Mouse (Mus musculus) adrenal gland (tissue): ENCODE results near the gene Ren1.

Source experiments
- intact Hi-C: fragments of 180-260 bp; cut with DNase I; formaldehyde crosslinking; loops from one replicate; pipeline ENCODE4 v1.15.1; 2025

Gene Ren1

DNA sequence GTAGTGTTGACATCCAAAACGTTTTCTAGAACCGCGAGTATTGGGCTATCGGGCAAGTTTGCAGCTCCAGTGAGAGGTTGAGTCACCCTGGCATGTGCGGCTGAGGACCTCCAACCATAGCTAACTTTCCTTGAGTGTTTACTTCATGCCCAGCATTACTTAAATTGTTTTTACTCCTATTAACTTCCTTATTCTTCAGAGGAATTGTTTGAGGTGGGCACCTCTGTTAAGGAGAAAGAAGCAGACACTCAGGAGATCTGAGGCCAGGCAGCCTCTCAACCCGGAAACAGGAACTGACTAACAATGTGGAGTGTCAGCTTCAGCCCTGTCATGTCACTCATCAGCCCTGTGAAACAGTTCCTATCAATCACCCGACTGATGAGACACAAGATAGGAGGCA lies 56.3 kb downstream of the Ren1 start:
- intact Hi-C loops: no loop called here

DNA sequence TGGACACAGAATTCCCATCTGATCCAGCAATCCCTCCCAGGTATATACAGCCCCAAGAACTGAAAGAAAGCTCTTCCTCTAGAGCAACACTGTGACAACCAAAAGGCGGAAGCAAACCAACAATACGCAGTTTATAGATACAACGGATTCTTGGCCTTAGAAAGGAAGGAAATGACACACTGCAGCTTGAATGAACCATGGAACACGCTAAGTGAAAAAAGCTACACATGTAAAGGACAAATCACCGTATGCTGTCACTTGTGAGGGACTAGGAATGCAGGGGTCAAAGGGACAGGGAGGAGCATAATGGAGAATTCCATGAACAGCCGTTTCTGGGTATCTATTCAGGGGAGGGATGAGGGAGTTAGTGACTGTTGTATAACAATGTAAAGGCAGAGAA lies 57.1 kb downstream of the Ren1 start:
- intact Hi-C loops: no loop called here

DNA sequence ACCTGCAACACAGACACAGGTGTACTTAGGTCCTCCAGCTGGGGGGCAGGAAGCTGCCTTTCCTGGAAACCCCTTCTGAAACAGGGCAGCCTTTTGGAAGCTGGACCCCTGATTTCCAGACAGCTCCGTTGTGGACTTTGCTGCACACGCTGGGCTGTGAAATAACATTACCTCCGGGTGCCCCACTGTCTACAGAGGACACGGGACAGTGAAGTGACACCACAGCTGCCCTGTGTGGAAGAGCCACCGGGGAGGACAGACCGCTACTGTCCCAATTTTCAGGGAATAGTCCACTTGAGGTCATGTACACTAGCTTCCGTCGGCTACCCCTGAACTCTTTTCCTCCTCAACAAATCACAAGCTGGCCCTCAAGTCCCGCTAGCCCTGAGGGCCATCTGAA lies 58.0 kb downstream of the Ren1 start:
- intact Hi-C loops: no loop called here

DNA sequence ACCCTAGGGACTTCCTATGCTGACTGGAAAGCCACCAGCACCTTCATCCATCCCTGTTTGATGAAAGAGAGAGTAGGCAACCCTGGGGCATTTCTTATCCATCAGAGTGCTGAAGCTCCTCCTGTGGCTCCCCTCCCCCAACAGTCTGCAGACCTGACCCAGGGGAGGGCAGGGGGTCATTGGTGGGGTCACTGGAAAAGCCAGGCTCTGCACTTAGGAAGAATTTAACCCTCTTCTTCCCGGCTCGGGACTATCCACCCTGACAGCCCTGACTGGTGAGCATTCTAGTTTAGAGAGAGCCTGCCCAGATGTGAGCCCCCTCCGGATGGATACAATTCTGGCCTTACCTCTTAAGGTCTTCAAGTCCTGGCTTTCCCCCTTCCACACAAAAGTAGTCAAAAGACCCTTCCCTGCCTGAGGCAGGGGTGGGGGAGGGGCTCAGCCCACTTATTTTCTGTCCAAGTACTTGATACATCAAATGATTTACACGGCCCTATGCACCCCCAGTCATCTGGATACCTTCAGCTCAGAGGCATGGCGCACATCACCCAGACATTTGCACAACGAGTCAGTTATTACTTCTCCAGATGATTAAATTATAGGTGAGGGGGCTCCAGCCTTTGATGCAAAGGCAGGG lies 58.7 kb downstream of the Ren1 start:
- intact Hi-C loops: no loop called here

DNA sequence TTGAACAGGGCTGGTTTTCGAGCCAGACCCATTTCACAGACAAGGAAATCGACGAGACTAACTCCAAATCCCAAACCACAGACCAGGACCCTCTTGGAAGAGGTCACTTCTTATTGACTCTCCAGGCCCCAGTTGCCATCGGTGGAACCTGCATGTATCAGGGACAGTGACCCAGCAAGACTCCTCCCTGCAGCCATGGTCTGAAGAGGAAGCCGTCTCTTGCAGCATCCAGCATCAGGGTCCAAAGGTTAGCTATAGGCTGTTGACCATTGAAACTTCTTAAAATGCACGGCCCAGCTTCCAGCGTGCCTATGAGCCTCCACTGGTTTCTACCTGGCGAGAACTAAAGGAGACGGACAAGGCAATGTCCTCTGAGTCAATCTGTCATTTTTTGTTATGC lies 59.5 kb downstream of the Ren1 start:
- intact Hi-C loops: no loop called here
